Mouse (Mus musculus) NIH3T3 (cell line): ENCODE results near the gene Gjb3.

ENCODE experiments used
- DNase-seq: peaks from one replicate; pipeline ENCODE4 v3.0.0-alpha.2; 2012; ENCODE audit warnings: low read depth

Gene Gjb3

GRCm38 (mm10) chr4:127286907-127287306 lies 43.7 kb downstream of the Gjb3 start:
- no peak for DNase-seq

- no peak for DNase-seq
Measured at GRCm38 (mm10) chr4:127279241-127279640, 51.4 kb downstream of the Gjb3 start.

GRCm38 (mm10) chr4:127278451-127279001 lies 52.1 kb downstream of the Gjb3 start:
- no peak for DNase-seq
